Mouse (Mus musculus) kidney, embryonic 16.5 days (tissue): ENCODE data around the gene Atg2b. TPM values are rescaled to one million over a fixed set of nuclear protein-coding genes. Genes with fewer than 3 reads are reported as not detected.
A peak's percentile ranks its signal among the peaks of the same experiment; 100 is the strongest.

Experiments
- ATAC-seq: fragments of 200-750 bp; cut with Nextera tagmentation; 2 replicates; pipeline ENCODE4 v1.8.0; 2017; ENCODE audit warnings: moderate TSS enrichment; ENCODE audit not compliant: low FRiP score, low TSS enrichment
- H3K27ac ChIP-seq: fragments of 300-500 bp; sonication (generic); 2 replicates; pipeline ENCODE4 v1.5.1; 2014; ENCODE audit warnings: low read length
- H3K27me3 ChIP-seq: fragments of 300-500 bp; sonication (generic); 2 replicates; pipeline ENCODE4 v1.6.1; 2014; ENCODE audit warnings: low read length, control low read depth, mixed read lengths; ENCODE audit not compliant: insufficient read depth
- H3K36me3 ChIP-seq: fragments of 300-500 bp; sonication (generic); 2 replicates; pipeline ENCODE4 v1.6.1; 2014; ENCODE audit warnings: low read length, control low read depth, mixed read lengths; ENCODE audit not compliant: insufficient read depth
- H3K4me1 ChIP-seq: fragments of 300-500 bp; sonication (generic); 2 replicates; pipeline ENCODE4 v1.6.1; 2014; ENCODE audit warnings: low read length, control low read depth, mixed read lengths; ENCODE audit not compliant: insufficient read depth
- H3K4me2 ChIP-seq: fragments of 300-500 bp; sonication (generic); replicated peaks from 2 replicates; pipeline ENCODE4 v1.6.1; 2014; ENCODE audit warnings: low read depth, low read length
- H3K4me3 ChIP-seq: fragments of 300-500 bp; sonication (generic); 2 replicates; pipeline ENCODE4 v1.5.1; 2014; ENCODE audit warnings: mild to moderate bottlenecking, low read length
- H3K9ac ChIP-seq: fragments of 300-500 bp; sonication (generic); replicated peaks from 2 replicates; pipeline ENCODE4 v1.6.1; 2014; ENCODE audit warnings: low read length
- H3K9me3 ChIP-seq: fragments of 300-500 bp; sonication (generic); 2 replicates; pipeline ENCODE4 v1.6.1; 2016; ENCODE audit warnings: low read length, control low read depth
- WGBS: fragments of 180-500 bp; shearing (Covaris S2); extraction: QIAGEN DNeasy Blood & Tissue Kit; methylation state at CpG from one replicate; pipeline ENCODE4 v1.1.7; 2014; 5-methylcytosine and 5-hydroxymethylcytosine counted together
- polyA plus RNA-seq: library from polyadenylated mRNA; unstranded; fragments of >200 nt; fragmentation: Nextera tagmentation; extraction: Ambion mirVana; gene quantifications from 2 replicates; pipeline ENCODE4 v1.2.1, GENCODE M21; 2015

The Atg2b gene
- polyA plus RNA-seq, 1 experiment from 2014 or later = 12.3 TPM

DNA sequence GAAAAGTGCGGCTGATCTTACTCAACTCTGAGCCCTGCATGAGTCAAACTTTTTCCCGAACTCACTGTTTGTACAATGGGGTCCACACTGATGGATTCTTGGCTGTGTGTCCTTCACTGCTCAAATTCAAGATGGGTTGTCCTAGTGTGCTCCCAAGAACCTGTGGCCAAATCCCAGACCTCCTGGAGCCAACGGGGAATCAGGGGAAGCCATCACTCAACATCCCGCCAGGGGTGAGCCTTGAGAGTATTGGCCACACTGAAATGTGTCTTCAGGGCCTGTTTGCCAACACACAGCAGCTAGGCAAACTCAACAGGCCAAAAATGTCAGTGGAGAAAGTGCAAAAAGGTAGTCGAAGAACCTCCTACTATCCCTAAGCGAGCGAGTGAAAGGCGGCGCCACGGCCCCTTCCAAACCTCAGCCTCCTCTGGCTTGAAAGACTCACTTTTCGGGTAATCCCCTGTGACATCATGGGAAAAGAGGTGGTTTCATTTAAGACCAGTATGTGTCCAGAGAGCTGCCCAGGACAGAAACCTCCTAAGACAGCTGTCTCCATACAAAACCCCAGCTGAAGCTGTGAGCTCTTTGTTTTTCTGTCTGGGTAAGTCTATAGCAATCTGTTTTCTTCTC is 82.3 kb downstream of the Atg2b start, which contains the start of gene Bdkrb1:
Gene Bdkrb1 (plus strand): TSS at position 505 of the 630 bp plus-strand sequence.
- no peak for ATAC-seq

GRCm38 (mm10) chr12:105601586-105601985 is 83.4 kb downstream of the Atg2b start:
- no peak overlapping the region for H3K27ac ChIP-seq
- no peak for ATAC-seq
- H3K36me3 ChIP-seq = no peaks in the 10 kb centered on the region
- H3K4me3 ChIP-seq = no peak overlapping the region
- H3K9me3 ChIP-seq = no peaks in the 10 kb centered on the region
- H3K4me2 ChIP-seq = no peak overlapping the region
- no peaks in the 10 kb centered on the region for H3K27me3 ChIP-seq
- no peak overlapping the region for H3K9ac ChIP-seq
- H3K4me1 ChIP-seq = peaks cover 4% of the 10 kb centered on the region; the same call in 1 of the 2 replicates
- WGBS = 76% methylated on average over 6 of the region's 6 CpGs

More for the DNA sequence above, 82.3 kb downstream of the Atg2b start, which contains the start of gene Bdkrb1:
- WGBS = 89% methylated on average over 11 of the region's 11 CpGs
- Histone ChIP-seq H3K4me1 (no peaks in the 10 kb centered on the region), H3K4me2 (no peak within 1 kb of the TSS), H3K36me3 (no peaks in the 10 kb centered on the region), H3K27me3 (no peaks in the 10 kb centered on the region), H3K9ac (no peak within 1 kb of the TSS), H3K4me3 (no peak within 1 kb of the TSS), H3K27ac (no peak within 1 kb of the TSS), H3K9me3 (no peaks in the 10 kb centered on the region)

GRCm38 (mm10) chr12:105599098-105599497 is 85.9 kb downstream of the Atg2b start:
- H3K36me3 ChIP-seq = no peaks in the 10 kb centered on the region

DNA sequence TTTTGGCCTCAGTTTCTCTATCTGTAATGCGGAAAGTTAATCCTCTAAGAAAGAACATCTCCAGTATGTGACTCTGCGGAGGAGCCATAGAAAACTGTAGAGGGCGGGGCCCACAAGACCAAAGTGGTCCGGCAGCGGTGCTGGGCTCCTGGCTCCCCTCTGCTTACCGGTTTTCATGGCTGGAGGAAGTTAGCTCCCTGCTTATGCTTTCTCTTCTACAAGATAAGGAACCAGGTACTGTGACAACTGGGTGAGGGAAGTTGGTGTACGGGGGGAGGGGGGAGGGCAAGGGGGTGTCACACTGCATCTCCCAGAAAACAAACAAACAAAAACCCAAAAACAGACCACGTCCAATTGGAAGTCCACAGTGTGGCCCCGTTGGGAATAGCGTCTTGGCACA is 86.5 kb downstream of the Atg2b start:
- Histone ChIP-seq H3K27ac (no peak overlapping the region), H3K4me2 (no peak overlapping the region), H3K36me3 (no peaks in the 10 kb centered on the region), H3K4me1 (peaks cover 4% of the 10 kb centered on the region; the same call in 1 of the 2 replicates), H3K9ac (no peak overlapping the region), H3K4me3 (no peak overlapping the region), H3K27me3 (no peaks in the 10 kb centered on the region), H3K9me3 (no peaks in the 10 kb centered on the region)
- no peak for ATAC-seq
- 87% methylated on average over 10 of the region's 10 CpGs for WGBS

More at GRCm38 (mm10) chr12:105599098-105599497, 85.9 kb downstream of the Atg2b start:
- no peaks in the 10 kb centered on the region for H3K9me3 ChIP-seq
- H3K9ac ChIP-seq = no peak overlapping the region
- no peak overlapping the region for H3K27ac ChIP-seq
- peaks cover 4% of the 10 kb centered on the region; the same call in 1 of the 2 replicates for H3K4me1 ChIP-seq
- H3K27me3 ChIP-seq = no peaks in the 10 kb centered on the region
- no peak for ATAC-seq
- H3K4me2 ChIP-seq = no peak overlapping the region
- 66% methylated on average over 5 of the region's 5 CpGs for WGBS
- no peak overlapping the region for H3K4me3 ChIP-seq

DNA sequence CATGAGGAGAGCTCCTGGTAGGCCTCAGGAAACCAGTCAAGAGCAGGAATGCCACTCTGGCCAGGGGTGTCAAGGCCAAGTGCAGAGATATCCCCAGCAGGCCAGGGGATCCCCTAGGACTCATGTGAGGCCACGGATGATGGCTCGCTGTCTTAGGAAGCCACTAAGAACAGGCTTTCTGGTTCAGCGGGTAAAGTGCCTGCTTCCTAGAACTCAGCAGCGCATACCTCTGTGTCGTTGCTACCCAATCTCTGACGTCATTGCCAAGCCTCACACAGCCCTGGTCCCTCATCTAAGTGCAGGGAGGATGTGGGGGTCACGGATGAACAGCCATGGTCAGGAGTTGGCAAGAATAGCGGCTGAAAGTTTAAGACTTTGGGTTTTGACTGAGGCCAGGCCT is 87.9 kb downstream of the Atg2b start:
- Histone ChIP-seq H3K4me2 (no peak overlapping the region), H3K9me3 (no peaks in the 10 kb centered on the region), H3K36me3 (no peaks in the 10 kb centered on the region), H3K27me3 (no peaks in the 10 kb centered on the region), H3K9ac (no peak overlapping the region), H3K4me3 (no peak overlapping the region), H3K4me1 (peaks cover 4% of the 10 kb centered on the region; the same call in 1 of the 2 replicates), H3K27ac (no peak overlapping the region)
- ATAC-seq = peak; percentile 49; the same call in 1 of the 2 replicates
- WGBS = 56% methylated on average over 8 of the region's 8 CpGs

DNA sequence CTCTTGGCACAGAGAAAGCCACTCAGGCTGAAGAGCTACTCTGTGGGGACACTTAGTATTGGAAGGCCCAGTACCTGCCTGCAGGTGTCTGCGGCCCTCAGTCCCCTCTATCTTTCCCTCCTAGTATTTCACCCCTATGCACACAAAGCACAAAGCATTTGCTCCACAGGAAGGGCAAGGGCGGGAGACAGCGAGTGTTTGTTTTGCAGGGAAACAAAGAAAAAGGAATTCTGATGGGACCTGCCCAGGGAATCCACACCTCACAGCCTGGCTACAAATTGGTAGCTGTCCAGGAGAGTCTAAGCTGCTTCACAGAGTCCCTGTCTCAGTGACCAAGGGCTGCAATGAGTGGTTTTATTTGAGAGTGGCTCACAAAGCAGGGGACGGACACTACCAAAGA is 91.5 kb downstream of the Atg2b start:
- no peak for ATAC-seq
- no peak overlapping the region for H3K4me2 ChIP-seq
- H3K36me3 ChIP-seq = no peaks in the 10 kb centered on the region
- no peaks in the 10 kb centered on the region for H3K9me3 ChIP-seq
- H3K4me1 ChIP-seq = peaks cover 4% of the 10 kb centered on the region; the same call in 1 of the 2 replicates
- no peak overlapping the region for H3K9ac ChIP-seq
- 79% methylated on average over 4 of the region's 4 CpGs for WGBS
- no peak overlapping the region for H3K27ac ChIP-seq
- H3K4me3 ChIP-seq = no peak overlapping the region
- H3K27me3 ChIP-seq = no peaks in the 10 kb centered on the region

GRCm38 (mm10) chr12:105592361-105592761 is 92.7 kb downstream of the Atg2b start:
- H3K9me3 ChIP-seq = no peaks in the 10 kb centered on the region

DNA sequence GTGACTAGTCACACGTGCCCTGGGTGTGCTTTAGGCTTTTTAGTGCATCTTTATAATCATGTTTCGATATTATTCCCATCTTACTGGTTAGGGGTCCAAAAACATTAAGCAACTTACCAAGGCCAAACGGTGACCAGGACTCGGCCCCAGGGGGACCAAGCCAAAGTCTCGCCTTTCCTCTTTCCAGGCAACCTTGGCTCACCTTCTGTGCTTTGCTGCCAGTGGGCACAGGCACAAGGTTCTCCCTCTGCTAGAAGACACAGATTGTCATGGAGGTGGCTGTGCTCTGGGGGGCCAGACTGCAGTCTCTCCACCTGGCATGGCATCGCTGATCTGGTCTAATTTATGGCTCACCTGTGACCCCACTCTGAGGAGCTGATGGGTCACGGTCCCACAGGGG is 94.2 kb downstream of the Atg2b start:
- Histone ChIP-seq H3K36me3 (no peaks in the 10 kb centered on the region), H3K9ac (no peak overlapping the region), H3K4me1 (no peaks in the 10 kb centered on the region), H3K9me3 (no peaks in the 10 kb centered on the region), H3K4me2 (no peak overlapping the region), H3K27ac (no peak overlapping the region), H3K4me3 (no peak overlapping the region), H3K27me3 (no peaks in the 10 kb centered on the region; the same call in 1 of the 2 replicates)
- no peak for ATAC-seq
- WGBS = 67% methylated on average over 7 of the region's 7 CpGs

More at GRCm38 (mm10) chr12:105592361-105592761, 92.7 kb downstream of the Atg2b start:
- no peak for ATAC-seq
- H3K4me3 ChIP-seq = no peak overlapping the region
- H3K27ac ChIP-seq = no peak overlapping the region
- H3K9ac ChIP-seq = no peak overlapping the region
- H3K4me1 ChIP-seq = peaks cover 4% of the 10 kb centered on the region; the same call in 1 of the 2 replicates
- no peaks in the 10 kb centered on the region for H3K36me3 ChIP-seq
- H3K4me2 ChIP-seq = no peak overlapping the region
- WGBS = 95% methylated on average over 23 of the region's 23 CpGs
- no peaks in the 10 kb centered on the region for H3K27me3 ChIP-seq

DNA sequence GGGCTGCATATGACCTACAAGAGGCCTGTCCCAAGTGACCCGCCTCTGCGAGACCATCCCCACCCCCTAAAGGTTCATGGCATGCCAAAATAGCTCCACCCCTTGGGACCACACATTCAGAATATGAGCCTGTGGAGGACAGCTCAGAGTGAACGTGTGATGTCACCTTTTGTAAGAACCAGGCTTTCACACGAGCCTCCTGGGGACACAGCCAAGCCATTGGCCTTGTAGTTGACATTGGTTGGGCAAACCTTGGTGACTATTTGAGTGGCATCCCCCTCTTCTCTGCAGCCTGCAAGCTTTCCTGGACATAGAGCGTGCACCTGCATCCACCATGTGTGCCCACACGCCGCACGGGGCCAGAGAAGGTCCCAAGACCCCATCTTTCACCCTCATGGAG is 97.5 kb downstream of the Atg2b start:
- WGBS = 89% methylated on average over 8 of the region's 8 CpGs
- Histone ChIP-seq H3K27ac (no peak overlapping the region), H3K9ac (no peak overlapping the region), H3K36me3 (no peaks in the 10 kb centered on the region), H3K4me2 (no peak overlapping the region), H3K9me3 (no peaks in the 10 kb centered on the region), H3K4me1 (peaks cover 10% of the 10 kb centered on the region), H3K4me3 (no peak overlapping the region), H3K27me3 (no peaks in the 10 kb centered on the region; the same call in 1 of the 2 replicates)
- ATAC-seq = no peak

- H3K36me3 ChIP-seq = no peaks in the 10 kb centered on the region
- peaks cover 16% of the 10 kb centered on the region for H3K4me1 ChIP-seq
- peak; percentile 69 for ATAC-seq
- H3K4me3 ChIP-seq = no peak overlapping the region
- no peaks in the 10 kb centered on the region; the same call in 1 of the 2 replicates for H3K27me3 ChIP-seq
- H3K9me3 ChIP-seq = no peaks in the 10 kb centered on the region
- H3K27ac ChIP-seq = no peak overlapping the region
- 0 out of 2 replicates have a peak overlapping the region, but pooled peaks have one; percentile 4 for H3K9ac ChIP-seq
- 16% methylated on average over 12 of the region's 12 CpGs for WGBS
- no peak overlapping the region for H3K4me2 ChIP-seq
Observed at GRCm38 (mm10) chr12:105584851-105585250, 100.2 kb downstream of the Atg2b start.
